Mouse (Mus musculus): Measurements from ENCODE around the gene Snx3. TPM values are rescaled to one million over a fixed set of nuclear protein-coding genes. Genes with fewer than 3 reads are reported as not detected.

Snx3 gene
- polyA plus RNA-seq, 1 experiment from 2014 or later = 217 TPM

- Histone ChIP-seq H3K27me3 (peaks cover 36% of the 10 kb centered on the region), H3K9me3 (no peaks in the 10 kb centered on the region), H3K27ac (replicated peaks) (no peak overlapping the region), H3K4me1 (no peaks in the 10 kb centered on the region; the same call in 1 of the 2 replicates), H3K4me2 (replicated peaks) (no peak overlapping the region), H3K36me3 (peaks cover 13% of the 10 kb centered on the region; the same call in 1 of the 2 replicates), H3K4me3 (no peak overlapping the region), H3K9ac (replicated peaks) (no peak overlapping the region)
- no peak for ATAC-seq (ENCODE audit: low FRiP score, low read depth)
- WGBS = 87% methylated on average over 5 of the region's 5 CpGs
These were observed 57.9 kb downstream of the Snx3 start for GRCm38 (mm10) chr10:42559581-42560200.

GRCm38 (mm10) chr10:42562272-42562671 is 60.4 kb downstream of the Snx3 start:
- Histone ChIP-seq H3K9ac (replicated peaks) (no peak overlapping the region), H3K4me1 (no peaks in the 10 kb centered on the region), H3K36me3 (peaks cover 35% of the 10 kb centered on the region; the same call in 1 of the 2 replicates), H3K4me2 (replicated peaks) (no peak overlapping the region), H3K4me3 (no peak overlapping the region), H3K9me3 (no peaks in the 10 kb centered on the region), H3K27ac (replicated peaks) (no peak overlapping the region), H3K27me3 (peaks cover 50% of the 10 kb centered on the region)
- no peak for ATAC-seq (ENCODE audit: low FRiP score, low read depth)
- WGBS = 9% methylated on average over 12 of the region's 12 CpGs

GRCm38 (mm10) chr10:42572567-42572966 is 70.7 kb downstream of the Snx3 start:
- H3K27ac ChIP-seq (replicated peaks) = no peak overlapping the region
- peaks cover 84% of the 10 kb centered on the region for H3K27me3 ChIP-seq
- no peaks in the 10 kb centered on the region for H3K9me3 ChIP-seq
- H3K4me3 ChIP-seq = peak overlapping the region; percentile 27
- WGBS = 4% methylated on average over 20 of the region's 20 CpGs
- ATAC-seq (ENCODE audit: low FRiP score, low read depth) = no peak
- H3K4me1 ChIP-seq = peaks cover 37% of the 10 kb centered on the region
- H3K9ac ChIP-seq (replicated peaks) = peak overlapping the region; percentile 11; the same call in 1 of the 2 replicates
- H3K4me2 ChIP-seq (replicated peaks) = peak overlapping the region; percentile 46
- H3K36me3 ChIP-seq = 0 out of 2 replicates have a peak, but pooled peaks cover 13% of the 10 kb centered on the region

GRCm38 (mm10) chr10:42572971-42573370 is 71.1 kb downstream of the Snx3 start:
- WGBS = 10% methylated on average over 15 of the region's 15 CpGs
- Histone ChIP-seq H3K9ac (replicated peaks) (peak overlapping the region; percentile 11; the same call in 1 of the 2 replicates), H3K27me3 (peaks cover 86% of the 10 kb centered on the region), H3K4me2 (replicated peaks) (peak overlapping the region; percentile 46), H3K9me3 (no peaks in the 10 kb centered on the region), H3K4me3 (peak overlapping the region; percentile 27), H3K4me1 (peaks cover 41% of the 10 kb centered on the region), H3K36me3 (0 out of 2 replicates have a peak, but pooled peaks cover 13% of the 10 kb centered on the region), H3K27ac (replicated peaks) (no peak overlapping the region)
- no peak for ATAC-seq (ENCODE audit: low FRiP score, low read depth)

GRCm38 (mm10) chr10:42574639-42575038 is 72.8 kb downstream of the Snx3 start:
- Histone ChIP-seq H3K9me3 (no peaks in the 10 kb centered on the region), H3K4me2 (replicated peaks) (no peak overlapping the region), H3K4me3 (no peak overlapping the region), H3K4me1 (peaks cover 46% of the 10 kb centered on the region), H3K27me3 (peaks cover 90% of the 10 kb centered on the region), H3K27ac (replicated peaks) (no peak overlapping the region), H3K36me3 (0 out of 2 replicates have a peak, but pooled peaks cover 13% of the 10 kb centered on the region), H3K9ac (replicated peaks) (no peak overlapping the region)
- no peak for ATAC-seq (ENCODE audit: low FRiP score, low read depth)
- 16% methylated on average over 10 of the region's 10 CpGs for WGBS

GRCm38 (mm10) chr10:42577525-42578280 is 75.9 kb downstream of the Snx3 start:
- WGBS = 2% methylated on average over 15 of the region's 15 CpGs
- H3K9ac ChIP-seq (replicated peaks) = peak overlapping the region; percentile 20; the same call in 1 of the 2 replicates
- no peaks in the 10 kb centered on the region for H3K9me3 ChIP-seq
- 0 out of 2 replicates have a peak, but pooled peaks cover 5% of the 10 kb centered on the region for H3K36me3 ChIP-seq
- peak overlapping the region; percentile 74 for H3K4me2 ChIP-seq (replicated peaks)
- no peak for ATAC-seq (ENCODE audit: low FRiP score, low read depth)
- peaks cover 65% of the 10 kb centered on the region for H3K4me1 ChIP-seq
- peaks cover 89% of the 10 kb centered on the region for H3K27me3 ChIP-seq
- H3K4me3 ChIP-seq = peak overlapping the region; percentile 60
- no peak overlapping the region for H3K27ac ChIP-seq (replicated peaks)

GRCm38 (mm10) chr10:42578281-42578675 is 76.4 kb downstream of the Snx3 start:
- 0 out of 2 replicates have a peak, but pooled peaks cover 5% of the 10 kb centered on the region for H3K36me3 ChIP-seq
- no peak overlapping the region; the same call in 1 of the 2 replicates for H3K27ac ChIP-seq (replicated peaks)
- peak; percentile 38 for ATAC-seq (ENCODE audit: low FRiP score, low read depth)
- no peaks in the 10 kb centered on the region for H3K9me3 ChIP-seq
- peaks cover 89% of the 10 kb centered on the region for H3K27me3 ChIP-seq
- H3K4me1 ChIP-seq = peaks cover 62% of the 10 kb centered on the region
- WGBS = 2% methylated on average over 15 of the region's 15 CpGs
- peak overlapping the region; percentile 20; the same call in 1 of the 2 replicates for H3K9ac ChIP-seq (replicated peaks)
- H3K4me3 ChIP-seq = peak overlapping the region; percentile 60
- peak overlapping the region; percentile 74 for H3K4me2 ChIP-seq (replicated peaks)

GRCm38 (mm10) chr10:42578698-42579474 is 77.1 kb downstream of the Snx3 start:
- peak overlapping the region; percentile 67 for H3K27ac ChIP-seq (replicated peaks)
- WGBS = 1% methylated on average over 22 of the region's 22 CpGs
- ATAC-seq (ENCODE audit: low FRiP score, low read depth) = no peak
- peak overlapping the region; percentile 74 for H3K4me2 ChIP-seq (replicated peaks)
- H3K36me3 ChIP-seq = 0 out of 2 replicates have a peak, but pooled peaks cover 5% of the 10 kb centered on the region
- H3K4me1 ChIP-seq = peaks cover 56% of the 10 kb centered on the region
- no peaks in the 10 kb centered on the region for H3K9me3 ChIP-seq
- H3K4me3 ChIP-seq = peak overlapping the region; percentile 60
- peaks cover 89% of the 10 kb centered on the region for H3K27me3 ChIP-seq
- peak overlapping the region; percentile 55; the same call in 1 of the 2 replicates for H3K9ac ChIP-seq (replicated peaks)

GRCm38 (mm10) chr10:42579475-42580130 is 77.8 kb downstream of the Snx3 start:
- Histone ChIP-seq H3K27me3 (peaks cover 89% of the 10 kb centered on the region), H3K27ac (replicated peaks) (peak overlapping the region; percentile 67), H3K36me3 (0 out of 2 replicates have a peak, but pooled peaks cover 5% of the 10 kb centered on the region), H3K4me2 (replicated peaks) (peak overlapping the region; percentile 74), H3K4me1 (peaks cover 54% of the 10 kb centered on the region), H3K4me3 (peak overlapping the region; percentile 60), H3K9ac (replicated peaks) (peak overlapping the region; percentile 55), H3K9me3 (no peaks in the 10 kb centered on the region)
- WGBS = under 1% methylated on average over 39 of the region's 41 CpGs
- peak; percentile 38 for ATAC-seq (ENCODE audit: low FRiP score, low read depth)

GRCm38 (mm10) chr10:42580131-42580950 is 78.5 kb downstream of the Snx3 start:
- H3K4me2 ChIP-seq (replicated peaks) = peak overlapping the region; percentile 74
- ATAC-seq (ENCODE audit: low FRiP score, low read depth) = no peak
- WGBS = under 1% methylated on average over 29 of the region's 29 CpGs
- peak overlapping the region; percentile 55 for H3K9ac ChIP-seq (replicated peaks)
- peak overlapping the region; percentile 60 for H3K4me3 ChIP-seq
- H3K9me3 ChIP-seq = no peaks in the 10 kb centered on the region
- H3K36me3 ChIP-seq = 0 out of 2 replicates have a peak, but pooled peaks cover 5% of the 10 kb centered on the region
- H3K27ac ChIP-seq (replicated peaks) = peak overlapping the region; percentile 67
- H3K4me1 ChIP-seq = peaks cover 53% of the 10 kb centered on the region
- peaks cover 89% of the 10 kb centered on the region for H3K27me3 ChIP-seq

Data from midbrain, embryonic 12.5 days (tissue).